Mouse (Mus musculus) midbrain, embryonic 11.5 days (tissue): Measurements from ENCODE around the gene Tpi1. TPM values are rescaled to one million over a fixed set of nuclear protein-coding genes. Genes with fewer than 3 reads are reported as not detected.
"Not testable (repeated sequence)": the region's sequence is repeated elsewhere in the genome, so short reads cannot be mapped to it uniquely, and the experiment has no call there.

Source experiments
- ATAC-seq: fragments of 200-750 bp; cut with Nextera tagmentation; 2 replicates; pipeline ENCODE4 v1.8.0; 2017; ENCODE audit warnings: moderate TSS enrichment, moderate library complexity; ENCODE audit not compliant: low FRiP score
- DNase-seq: peaks from one replicate; pipeline ENCODE4 v3.0.0; 2015; ENCODE audit warnings: low spot score; ENCODE audit errors: missing footprints
- H3K27ac ChIP-seq: fragments of 300-500 bp; sonication (generic); 2 replicates; pipeline ENCODE4 v1.5.1; 2014; ENCODE audit warnings: low read depth, low read length
- H3K27me3 ChIP-seq: fragments of 300-500 bp; sonication (generic); 2 replicates; pipeline ENCODE4 v1.6.1; 2014; ENCODE audit warnings: mild to moderate bottlenecking, low read length, moderate library complexity, mixed read lengths; ENCODE audit not compliant: control insufficient read depth, insufficient read depth
- H3K36me3 ChIP-seq: fragments of 300-500 bp; sonication (generic); 2 replicates; pipeline ENCODE4 v1.6.1; 2014; ENCODE audit warnings: mild to moderate bottlenecking, low read length, moderate library complexity, mixed read lengths; ENCODE audit not compliant: control insufficient read depth, insufficient read depth
- H3K4me1 ChIP-seq: fragments of 300-500 bp; sonication (generic); 2 replicates; pipeline ENCODE4 v1.6.1; 2014; ENCODE audit warnings: low read length; ENCODE audit not compliant: control insufficient read depth, insufficient read depth
- H3K4me2 ChIP-seq: fragments of 300-500 bp; sonication (generic); 2 replicates; pipeline ENCODE4 v1.6.1; 2014; ENCODE audit warnings: mild to moderate bottlenecking, moderate library complexity
- H3K4me3 ChIP-seq: fragments of 300-500 bp; sonication (generic); 2 replicates; pipeline ENCODE4 v1.5.1; 2014; ENCODE audit warnings: low read depth, low read length
- H3K9ac ChIP-seq: fragments of 300-500 bp; sonication (generic); 2 replicates; pipeline ENCODE4 v1.6.1; 2014; ENCODE audit warnings: low read length
- H3K9me3 ChIP-seq: fragments of 300-500 bp; sonication (generic); 2 replicates; pipeline ENCODE4 v1.6.1; 2016; ENCODE audit warnings: low read length; ENCODE audit not compliant: control insufficient read depth
- WGBS: fragments of 180-500 bp; shearing (Covaris S2); extraction: QIAGEN DNeasy Blood & Tissue Kit; methylation state at CpG from one replicate; pipeline ENCODE4 v1.1.7; 2014; 5-methylcytosine and 5-hydroxymethylcytosine counted together
- polyA plus RNA-seq: library from polyadenylated mRNA; unstranded; fragments of >200 nt; fragmentation: Nextera tagmentation; extraction: Ambion mirVana; gene quantifications from 2 replicates; pipeline ENCODE4 v1.2.1, GENCODE M21; 2014

Tpi1 gene
- polyA plus RNA-seq, 1 experiment from 2014 or later: 639 TPM

DNA sequence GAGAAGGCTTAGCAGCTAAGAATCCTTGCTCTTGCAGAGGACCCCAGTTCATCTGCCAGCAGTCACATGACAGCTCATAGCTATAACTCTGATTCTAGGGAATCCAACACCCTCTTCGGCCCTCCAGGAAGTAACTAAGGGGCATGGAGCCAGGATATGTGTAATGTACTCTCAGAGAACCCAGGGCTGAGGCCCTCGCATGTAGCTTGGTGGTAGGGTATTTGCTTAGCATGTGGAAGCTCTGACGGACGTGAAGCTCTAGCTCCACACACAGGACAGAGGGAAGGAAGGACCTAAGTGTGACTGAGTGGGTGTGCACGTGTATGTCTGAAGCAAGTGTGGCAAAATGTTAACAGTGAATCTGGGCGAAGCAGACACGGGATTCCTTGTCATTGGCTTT, 22.3 kb upstream of the Tpi1 start:
- peaks cover 12% of the 10 kb centered on the region for H3K36me3 ChIP-seq
- H3K9me3 ChIP-seq: no peaks in the 10 kb centered on the region
- no peak overlapping the region for H3K27ac ChIP-seq
- DNase-seq: no peak
- H3K27me3 ChIP-seq: no peaks in the 10 kb centered on the region; the same call in 1 of the 2 replicates
- ATAC-seq: no peak
- H3K4me1 ChIP-seq: peaks cover 18% of the 10 kb centered on the region
- H3K9ac ChIP-seq: no peak overlapping the region
- H3K4me2 ChIP-seq: no peak overlapping the region
- no peak overlapping the region for H3K4me3 ChIP-seq
- 80% methylated on average over 7 of the region's 7 CpGs for WGBS

DNA sequence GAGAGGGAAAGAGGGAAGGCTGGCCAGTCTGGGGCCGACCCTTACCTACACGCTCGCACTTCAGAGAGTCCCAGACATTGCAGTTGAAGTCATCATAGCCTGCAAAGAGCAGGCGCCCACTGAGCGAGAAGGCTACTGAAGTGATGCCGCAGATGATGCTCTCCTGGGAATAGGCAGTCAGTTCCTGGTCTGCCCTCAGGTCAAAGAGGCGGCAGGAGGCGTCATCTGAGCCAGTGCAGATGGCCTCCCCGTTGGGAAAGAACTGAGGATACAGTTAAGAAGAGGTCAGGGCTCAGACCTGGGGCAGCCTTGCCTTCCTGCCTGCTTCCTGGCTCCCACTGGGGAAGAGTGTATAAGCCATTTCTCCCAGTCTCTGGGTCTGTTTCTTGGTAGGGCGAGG, 21.4 kb upstream of the Tpi1 start:
- peak; percentile 8 for DNase-seq
- no peak overlapping the region for H3K4me2 ChIP-seq
- no peaks in the 10 kb centered on the region for H3K9me3 ChIP-seq
- H3K9ac ChIP-seq: no peak overlapping the region
- WGBS: 62% methylated on average over 10 of the region's 10 CpGs
- no peak for ATAC-seq
- peaks cover 12% of the 10 kb centered on the region for H3K36me3 ChIP-seq
- no peak overlapping the region; the same call in 1 of the 2 replicates for H3K27ac ChIP-seq
- no peaks in the 10 kb centered on the region; the same call in 1 of the 2 replicates for H3K27me3 ChIP-seq
- H3K4me3 ChIP-seq: no peak overlapping the region
- peaks cover 22% of the 10 kb centered on the region for H3K4me1 ChIP-seq

DNA sequence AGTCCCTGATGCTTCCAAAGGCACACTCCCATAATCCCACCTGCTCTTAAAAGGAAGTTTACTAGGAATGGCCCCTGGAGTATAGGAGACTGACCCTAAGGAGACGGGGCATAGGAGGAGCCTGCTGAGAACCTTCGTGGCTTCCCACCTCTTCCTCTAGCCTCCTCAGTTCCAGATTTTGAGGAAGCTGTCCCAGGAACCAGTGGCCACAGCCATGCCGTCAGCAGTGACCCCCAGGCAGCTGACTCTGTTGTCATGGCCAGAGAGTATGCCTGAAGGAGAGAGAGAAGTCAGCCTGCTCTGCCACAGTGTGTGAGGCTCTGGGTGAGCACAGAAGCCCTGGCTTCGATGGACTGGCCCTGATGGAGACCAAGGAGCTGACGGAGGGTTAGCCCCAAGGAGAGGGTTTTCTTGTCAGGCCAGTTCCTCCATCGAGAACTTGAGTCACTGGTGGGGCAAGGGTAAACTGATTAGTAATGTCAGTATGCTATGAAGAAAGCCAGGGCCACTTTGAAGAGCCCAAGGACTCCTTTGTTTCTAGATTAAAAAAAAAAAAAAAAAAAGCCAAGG, 20.5 kb upstream of the Tpi1 start:
- H3K4me1 ChIP-seq: peaks cover 16% of the 10 kb centered on the region
- H3K9me3 ChIP-seq: no peaks in the 10 kb centered on the region
- peaks cover 12% of the 10 kb centered on the region for H3K36me3 ChIP-seq
- DNase-seq (peak; percentile 81), ATAC-seq (no peak)
- no peak overlapping the region for H3K27ac ChIP-seq
- no peaks in the 10 kb centered on the region; the same call in 1 of the 2 replicates for H3K27me3 ChIP-seq
- no peak overlapping the region for H3K9ac ChIP-seq
- WGBS: 84% methylated on average over 6 of the region's 6 CpGs
- no peak overlapping the region for H3K4me2 ChIP-seq
- H3K4me3 ChIP-seq: no peak overlapping the region

DNA sequence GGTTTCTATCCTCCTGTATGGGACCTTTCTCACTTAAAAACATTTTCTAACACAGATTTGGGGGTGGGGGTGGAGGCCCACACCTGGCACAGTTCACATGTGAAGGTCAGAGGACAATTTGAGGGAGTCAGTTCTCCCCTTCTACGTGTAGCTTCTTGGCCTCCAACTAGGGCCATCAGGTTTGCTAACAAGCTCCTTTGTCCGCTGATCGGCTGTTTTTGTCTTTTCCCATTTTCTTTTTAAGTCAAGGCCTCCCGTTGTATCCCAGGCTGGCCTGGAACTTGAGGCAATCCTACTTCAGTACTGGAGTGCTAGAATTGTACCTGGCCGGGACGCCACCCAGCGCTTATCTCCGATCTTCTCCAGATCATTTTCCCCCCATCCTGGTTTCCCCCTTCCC, 17.6 kb upstream of the Tpi1 start:
- no peaks in the 10 kb centered on the region; the same call in 1 of the 2 replicates for H3K27me3 ChIP-seq
- no peak overlapping the region for H3K4me2 ChIP-seq
- WGBS: 95% methylated on average over 8 of the region's 8 CpGs
- no peak overlapping the region for H3K27ac ChIP-seq
- no peaks in the 10 kb centered on the region for H3K9me3 ChIP-seq
- DNase-seq (no peak), ATAC-seq (no peak)
- peak overlapping the region; percentile 74; the same call in 1 of the 2 replicates for H3K4me3 ChIP-seq
- H3K4me1 ChIP-seq: peaks cover 22% of the 10 kb centered on the region
- H3K9ac ChIP-seq: no peak overlapping the region
- peaks cover 12% of the 10 kb centered on the region for H3K36me3 ChIP-seq

DNA sequence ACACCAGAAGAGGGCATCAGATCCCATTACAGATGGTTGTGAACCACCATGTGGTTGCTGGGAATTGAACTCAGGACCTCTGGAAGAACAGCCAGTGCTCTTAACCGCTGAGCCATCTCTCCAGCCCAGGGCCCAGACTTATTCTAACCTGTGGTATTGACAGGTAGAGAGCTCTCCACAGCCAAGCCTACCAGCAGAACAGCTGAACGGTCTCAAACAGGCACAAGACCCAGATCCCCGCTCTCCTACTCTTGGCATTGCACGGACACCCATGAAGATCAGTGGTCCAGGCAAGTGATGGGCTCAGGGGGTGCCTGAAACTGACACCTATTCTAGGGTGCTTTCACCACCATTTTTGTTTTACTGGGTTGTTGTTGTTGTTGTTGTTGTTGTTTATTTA, 17.1 kb upstream of the Tpi1 start:
- H3K4me3 ChIP-seq: peak overlapping the region; percentile 74

DNA sequence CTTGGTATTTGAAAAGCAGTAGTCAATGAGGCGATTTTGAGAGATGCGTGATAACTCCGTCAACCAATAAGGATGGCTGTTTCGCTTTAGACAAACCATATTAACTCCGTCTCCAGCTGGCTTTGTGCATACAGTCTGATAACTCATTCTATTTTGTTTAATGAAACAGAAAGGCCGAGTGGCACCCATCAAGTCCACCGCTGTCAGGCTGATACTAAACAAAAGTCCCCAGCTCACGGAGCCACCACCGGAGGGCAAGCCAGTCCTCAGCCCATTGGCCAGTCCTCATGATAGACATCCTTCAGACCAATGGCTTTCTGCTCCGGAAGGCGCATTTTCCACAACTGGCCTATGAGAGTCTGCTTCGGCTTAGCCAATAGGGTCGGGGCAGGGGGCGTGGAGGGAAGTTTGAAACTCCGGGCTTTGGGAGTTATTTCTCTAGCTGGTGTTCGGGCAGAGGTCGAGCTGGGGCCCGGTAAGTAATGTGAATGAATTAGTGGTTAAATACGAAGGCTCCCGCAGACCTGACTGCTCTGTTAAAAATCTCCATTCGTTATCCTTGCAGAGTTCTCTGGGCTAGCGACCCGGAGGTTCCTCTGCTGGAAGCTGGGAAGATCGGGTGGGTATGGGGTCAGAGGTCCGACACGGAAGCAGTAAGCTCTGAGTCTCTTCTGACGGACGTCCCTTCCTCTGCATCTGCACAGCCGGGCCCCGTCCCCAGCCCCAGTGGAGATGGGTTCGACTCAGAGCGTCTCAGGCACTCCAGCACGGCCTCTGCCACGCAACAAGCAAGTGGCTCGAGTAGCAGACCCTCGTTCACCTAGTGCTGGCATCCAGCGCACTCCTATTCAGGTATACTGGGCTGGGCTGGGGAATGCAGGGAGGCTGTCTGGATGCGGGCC, 16.0 kb upstream of the Tpi1 start:
- ATAC-seq: peak; percentile 86
- WGBS: under 1% methylated on average over 38 of the region's 38 CpGs
- Histone ChIP-seq H3K9me3 (no peaks in the 10 kb centered on the region), H3K27me3 (no peaks in the 10 kb centered on the region), H3K27ac (peak overlapping the region; percentile 78), H3K4me2 (peak overlapping the region; percentile 75), H3K4me3 (peak overlapping the region; percentile 74), H3K36me3 (peaks cover 19% of the 10 kb centered on the region), H3K4me1 (peaks cover 22% of the 10 kb centered on the region), H3K9ac (peak overlapping the region; percentile 79)
- DNase-seq: peak; percentile 98

More for the DNA sequence above, 17.1 kb upstream of the Tpi1 start:
- peak overlapping the region; percentile 75 for H3K4me2 ChIP-seq
- not testable (repeated sequence) for H3K27me3 ChIP-seq, H3K9me3 ChIP-seq, H3K27ac ChIP-seq, ATAC-seq, H3K9ac ChIP-seq, DNase-seq
- H3K36me3 ChIP-seq: peaks cover 12% of the 10 kb centered on the region
- WGBS: 96% methylated on average over 4 of the region's 4 CpGs
- H3K4me1 ChIP-seq: peaks cover 22% of the 10 kb centered on the region

DNA sequence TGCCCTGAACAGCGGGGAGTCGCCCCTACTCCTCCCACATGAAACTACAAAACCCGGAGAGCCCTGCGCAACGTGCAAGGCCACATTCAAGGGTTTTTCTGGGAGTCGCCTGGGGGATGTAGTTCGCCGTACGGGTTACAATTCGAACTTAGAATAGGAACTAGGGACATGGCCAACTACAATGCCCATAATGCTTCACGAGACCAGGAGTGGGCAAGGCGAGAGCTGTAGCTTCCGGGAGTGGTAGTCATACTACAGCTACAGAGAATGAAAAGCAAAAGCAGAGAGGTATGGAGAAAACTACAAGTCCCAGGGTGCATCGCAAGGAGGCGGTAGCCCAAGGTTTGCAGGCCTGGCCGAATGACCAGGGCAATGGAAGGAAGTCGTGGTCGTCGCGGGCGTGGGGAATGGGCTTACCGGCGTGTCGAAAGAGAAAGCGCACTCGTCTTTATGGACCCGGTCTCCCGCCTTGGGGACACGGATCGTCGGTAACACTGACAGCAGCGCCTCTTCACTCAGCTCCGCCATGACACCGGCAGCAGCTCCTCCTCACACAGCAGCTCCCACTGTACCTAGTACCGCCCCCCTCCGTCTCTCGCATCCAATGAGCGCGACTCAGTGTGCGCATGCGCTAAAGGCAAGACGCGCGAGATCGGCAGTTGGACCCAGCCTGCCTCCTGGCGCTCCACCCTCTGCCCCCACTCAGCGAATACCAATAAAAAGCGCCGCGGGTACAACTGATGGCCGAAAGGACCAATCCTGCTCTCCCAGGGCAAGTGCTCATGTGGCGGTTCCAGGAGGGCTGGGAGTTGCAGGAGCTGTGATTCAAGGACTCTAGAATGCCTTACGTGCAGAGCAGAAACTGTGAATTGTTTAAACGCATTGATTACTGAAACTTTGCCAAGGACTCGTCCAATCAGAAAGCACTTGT, 15.0 kb upstream of the Tpi1 start, which contains the start of the genes Usp5 and Cdca3:
TSS of gene Usp5 (minus strand) at position 617 of the 931 bp plus-strand sequence.
TSS of gene Cdca3 (plus strand) at position 680 of the 931 bp plus-strand sequence.
- H3K9me3 ChIP-seq: no peaks in the 10 kb centered on the region
- peak within 1 kb of the TSS; percentile 74 for H3K4me3 ChIP-seq
- peak within 1 kb of the TSS; percentile 78 for H3K27ac ChIP-seq
- H3K27me3 ChIP-seq: no peaks in the 10 kb centered on the region
- peaks cover 22% of the 10 kb centered on the region for H3K4me1 ChIP-seq
- H3K36me3 ChIP-seq: peaks cover 25% of the 10 kb centered on the region
- DNase-seq: peak; percentile 99
- WGBS: under 1% methylated on average over 55 of the region's 55 CpGs
- peak; percentile 93 for ATAC-seq
- H3K9ac ChIP-seq: peak within 1 kb of the TSS; percentile 79
- peak within 1 kb of the TSS; percentile 95 for H3K4me2 ChIP-seq

DNA sequence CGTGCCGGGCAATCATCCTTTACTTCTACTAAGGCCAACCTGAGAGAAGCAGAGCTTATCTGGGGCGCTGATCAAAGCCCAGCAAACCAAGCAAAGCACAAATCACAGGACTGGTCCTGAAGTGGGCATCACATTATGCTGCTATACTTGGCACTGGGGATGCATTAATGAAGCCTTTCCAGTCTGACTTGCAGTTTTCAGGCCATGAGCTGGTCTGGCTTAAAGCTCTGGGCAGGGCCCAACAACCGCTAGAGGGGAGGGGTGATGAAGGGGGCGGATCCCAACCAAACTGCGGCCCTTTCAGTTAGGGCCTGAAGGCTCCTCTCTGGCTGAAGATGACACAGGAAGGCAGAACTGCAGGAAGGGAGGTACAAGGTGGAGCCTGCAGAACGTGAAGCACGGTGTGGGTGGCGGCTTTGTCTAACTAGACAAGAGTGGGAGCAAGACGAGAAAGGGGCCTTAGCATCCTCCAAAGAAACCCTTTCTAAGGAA, 14.1 kb upstream of the Tpi1 start:
- Histone ChIP-seq H3K9ac (peak overlapping the region; percentile 71), H3K27me3 (no peaks in the 10 kb centered on the region), H3K4me1 (peaks cover 22% of the 10 kb centered on the region), H3K4me2 (peak overlapping the region; percentile 95), H3K4me3 (peak overlapping the region; percentile 74), H3K27ac (peak overlapping the region; percentile 52; the same call in 1 of the 2 replicates), H3K36me3 (peaks cover 26% of the 10 kb centered on the region), H3K9me3 (no peaks in the 10 kb centered on the region)
- ATAC-seq (no peak), DNase-seq (peak; percentile 88)
- WGBS: 27% methylated on average over 10 of the region's 10 CpGs
